Mouse (Mus musculus): ENCODE data around the gene Fitm2. TPM values are rescaled to one million over a fixed set of nuclear protein-coding genes. Genes with fewer than 3 reads are reported as not detected.

The Fitm2 gene
- total RNA-seq, 2 experiments from 2014 or later: 70.2 to 84.3 TPM

GRCm38 (mm10) chr2:163431289-163431688 is 41.1 kb downstream of the Fitm2 start:
- no peak for DNase-seq
- intact Hi-C loops (cut with DNase I): no loop called here

GRCm38 (mm10) chr2:163428346-163429011 is 44.0 kb downstream of the Fitm2 start:
- intact Hi-C loops (cut with DNase I): no loop called here

GRCm38 (mm10) chr2:163424597-163424996 is 47.8 kb downstream of the Fitm2 start, which contains the start of gene Oser1:
Gene Oser1, minus strand, starts transcription at chr2:163424697.
- intact Hi-C loops (cut with DNase I): loop anchor here (5.0 kb wide), 1 partner anchor 48 kb away; the partner anchor contains the start of gene Fitm2
- DNase-seq: no peak

More at GRCm38 (mm10) chr2:163428346-163429011, 44.0 kb downstream of the Fitm2 start:
- no peak for DNase-seq

GRCm38 (mm10) chr2:163422895-163423660 is 49.4 kb downstream of the Fitm2 start:
- intact Hi-C loops (cut with DNase I): loop anchor here (5.0 kb wide), 1 partner anchor 49 kb away; the partner anchor contains the start of gene Fitm2
- DNase-seq: peak in 1 of 2 experiments; percentile 9

GRCm38 (mm10) chr2:163420366-163420886 is 52.0 kb downstream of the Fitm2 start:
- intact Hi-C loops (cut with DNase I): loop anchor here (5.0 kb wide), 1 partner anchor 52 kb away; the partner anchor contains the start of gene Fitm2
- DNase-seq: no peak

- peak; percentile 98 to 99 for DNase-seq
- intact Hi-C loops (cut with DNase I): loop anchor here (5.0 kb wide), 1 partner anchor 53 kb away; the partner anchor contains the start of gene Fitm2
These were observed 52.9 kb downstream of the Fitm2 start for GRCm38 (mm10) chr2:163419346-163420045.

- no peak for DNase-seq
- intact Hi-C loops (cut with DNase I): no loop called here
These were observed 53.5 kb downstream of the Fitm2 start for GRCm38 (mm10) chr2:163418841-163419345.

GRCm38 (mm10) chr2:163417830-163418229 is 54.6 kb downstream of the Fitm2 start:
- intact Hi-C loops (cut with DNase I): no loop called here
- DNase-seq: no peak

- DNase-seq: no peak
- intact Hi-C loops (cut with DNase I): no loop called here
These were observed 55.4 kb downstream of the Fitm2 start for GRCm38 (mm10) chr2:163417026-163417425.

Other genes with a start within 250 kb of the Fitm2 start
- gene Jph2, start 74.6 kb downstream of the Fitm2 start, total RNA-seq (2021): 100 to 1,000 TPM; 427 to 468 TPM
- 10 to 100 TPM; 31.3 to 32.4 TPM for gene Oser1, start 47.9 kb downstream of the Fitm2 start, total RNA-seq (2021)
- not detected for gene Gdap1l1, start 34.2 kb downstream of the Fitm2 start, total RNA-seq (2021)
- not detected for gene R3hdml, start 19.7 kb upstream of the Fitm2 start, total RNA-seq (2021)
- gene Hnf4a, start 34.2 kb upstream of the Fitm2 start, total RNA-seq (2021): not detected
- 1 to 10 TPM; 4.3 to 4.8 TPM for gene Ttpal, start 129.7 kb upstream of the Fitm2 start, total RNA-seq (2021)
- gene Serinc3, start 172.5 kb upstream of the Fitm2 start, total RNA-seq (2021): 100 to 1,000 TPM; 101 to 136 TPM
- gene Pkig, start 185.8 kb upstream of the Fitm2 start, total RNA-seq (2021): 10 to 100 TPM; 80.1 to 98.9 TPM